Mouse (Mus musculus) hindbrain, embryonic 15.5 days (tissue): ENCODE results near the gene Swi5. TPM values are rescaled to one million over a fixed set of nuclear protein-coding genes. Genes with fewer than 3 reads are reported as not detected.

Source experiments
- ATAC-seq: fragments of 200-750 bp; cut with Nextera tagmentation; 2 replicates; pipeline ENCODE4 v1.8.0; 2017; ENCODE audit warnings: low read depth, moderate number of reproducible peaks, moderate TSS enrichment; ENCODE audit not compliant: low FRiP score
- H3K27ac ChIP-seq: fragments of 300-500 bp; sonication (generic); replicated peaks from 2 replicates; pipeline ENCODE4 v1.5.1; 2015; ENCODE audit warnings: mild to moderate bottlenecking, inconsistent platforms
- H3K27me3 ChIP-seq: fragments of 300-500 bp; sonication (generic); 2 replicates; pipeline ENCODE4 v1.6.1; 2015; ENCODE audit warnings: control low read depth, inconsistent platforms
- H3K36me3 ChIP-seq: fragments of 300-500 bp; sonication (generic); 2 replicates; pipeline ENCODE4 v1.6.1; 2015; ENCODE audit warnings: control low read depth, inconsistent platforms
- H3K4me1 ChIP-seq: fragments of 300-500 bp; sonication (generic); replicated peaks from 2 replicates; pipeline ENCODE4 v1.6.1; 2015; ENCODE audit warnings: control low read depth, inconsistent platforms
- H3K4me2 ChIP-seq: fragments of 300-500 bp; sonication (generic); 2 replicates; pipeline ENCODE4 v1.6.1; 2015; ENCODE audit warnings: moderate library complexity, mild to moderate bottlenecking, inconsistent platforms
- H3K4me3 ChIP-seq: fragments of 300-500 bp; sonication (generic); 2 replicates; pipeline ENCODE4 v1.5.1; 2015; ENCODE audit warnings: mild to moderate bottlenecking, inconsistent platforms
- H3K9ac ChIP-seq: fragments of 300-500 bp; sonication (generic); 2 replicates; pipeline ENCODE4 v1.6.1; 2015; ENCODE audit warnings: inconsistent platforms
- H3K9me3 ChIP-seq: fragments of 300-500 bp; sonication (generic); 2 replicates; pipeline ENCODE4 v1.6.1; 2016; ENCODE audit warnings: control low read depth, inconsistent platforms
- WGBS: fragments of 180-500 bp; shearing (Covaris S2); methylation state at CpG from one replicate; pipeline ENCODE4 v1.1.7; 2015; 5-methylcytosine and 5-hydroxymethylcytosine counted together
- polyA plus RNA-seq: library from polyadenylated mRNA; unstranded; fragments of >200 nt; fragmentation: Nextera tagmentation; extraction: Ambion mirVana; gene quantifications from 2 replicates; pipeline ENCODE4 v1.2.1, GENCODE M21; 2015

Swi5 gene
- polyA plus RNA-seq, 1 experiment from 2014 or later = 402 TPM

DNA sequence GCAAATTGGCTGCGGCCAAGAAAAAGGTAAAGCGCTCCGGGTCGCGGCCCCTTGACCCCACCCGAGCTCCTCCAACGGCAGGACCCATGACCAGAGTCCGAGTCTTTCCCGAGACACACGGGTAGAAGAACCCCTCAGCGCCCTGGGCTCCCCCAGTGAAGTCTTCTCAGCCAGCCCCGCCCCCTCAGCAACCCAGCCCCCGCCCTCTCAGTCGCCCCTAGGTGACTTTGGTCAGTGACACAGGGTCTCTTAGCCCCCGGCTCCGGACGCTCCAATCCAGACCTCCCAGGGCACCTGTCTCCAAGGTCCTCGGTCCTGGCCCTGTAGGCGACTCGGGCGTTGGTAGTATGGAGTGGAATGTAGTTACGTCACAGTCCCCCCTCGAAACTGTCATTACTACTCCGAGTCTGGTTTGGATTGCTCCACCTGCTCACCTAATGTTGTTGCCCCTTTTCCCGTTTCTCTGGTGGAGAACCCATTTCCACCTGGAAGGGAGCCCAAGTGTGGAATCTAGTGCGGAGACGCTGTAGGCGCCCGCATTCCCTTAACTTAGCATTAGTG is 576 bp upstream of the Swi5 start:
- Histone ChIP-seq H3K36me3 (peaks cover 10% of the 10 kb centered on the region), H3K4me2 (peak overlapping the region; percentile 67), H3K4me3 (peak overlapping the region; percentile 83), H3K27ac (peak overlapping the region; percentile 71), H3K9ac (peak overlapping the region; percentile 75), H3K27me3 (no peaks in the 10 kb centered on the region), H3K9me3 (no peaks in the 10 kb centered on the region), H3K4me1 (peaks cover 26% of the 10 kb centered on the region)
- ATAC-seq = peak; percentile 77
- WGBS = 2% methylated on average over 28 of the region's 29 CpGs

DNA sequence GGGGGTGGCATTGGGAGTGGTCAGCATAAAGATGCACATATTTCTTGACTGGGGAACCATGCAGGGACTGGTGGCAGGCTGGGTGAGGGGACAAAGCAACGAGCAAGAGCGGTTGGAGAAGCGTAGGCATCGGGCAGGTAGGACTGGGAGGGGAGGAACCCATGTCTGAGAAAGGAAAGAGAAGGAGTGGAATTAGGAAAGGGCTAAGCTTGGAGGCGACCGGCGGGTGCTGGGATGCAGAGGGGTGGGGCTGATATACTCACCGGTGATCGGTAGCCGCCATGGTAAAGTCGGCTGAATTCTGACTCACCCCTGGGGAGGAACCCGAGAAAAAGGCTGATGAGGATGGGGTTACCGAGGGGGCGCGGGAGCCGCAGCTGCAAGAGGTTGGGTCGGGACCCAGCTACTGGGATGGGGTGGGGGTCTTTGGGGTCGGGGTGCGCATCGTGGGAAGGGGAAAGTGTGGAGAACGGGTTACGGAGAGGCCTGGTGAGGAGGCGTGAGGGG is 488 bp downstream of the Swi5 start, which contains the start of gene Golga2:
TSS of gene Golga2 (plus strand) at position 51 of the 507 bp plus-strand sequence.
- H3K9ac ChIP-seq = peak within 1 kb of the TSS; percentile 90
- H3K27me3 ChIP-seq = no peaks in the 10 kb centered on the region
- H3K36me3 ChIP-seq = peaks cover 10% of the 10 kb centered on the region
- H3K4me3 ChIP-seq = peak within 1 kb of the TSS; percentile 83
- under 1% methylated on average over 23 of the region's 23 CpGs for WGBS
- no peak for ATAC-seq
- no peaks in the 10 kb centered on the region for H3K9me3 ChIP-seq
- peaks cover 26% of the 10 kb centered on the region for H3K4me1 ChIP-seq
- peak within 1 kb of the TSS; percentile 78 for H3K27ac ChIP-seq
- H3K4me2 ChIP-seq = peak within 1 kb of the TSS; percentile 89

DNA sequence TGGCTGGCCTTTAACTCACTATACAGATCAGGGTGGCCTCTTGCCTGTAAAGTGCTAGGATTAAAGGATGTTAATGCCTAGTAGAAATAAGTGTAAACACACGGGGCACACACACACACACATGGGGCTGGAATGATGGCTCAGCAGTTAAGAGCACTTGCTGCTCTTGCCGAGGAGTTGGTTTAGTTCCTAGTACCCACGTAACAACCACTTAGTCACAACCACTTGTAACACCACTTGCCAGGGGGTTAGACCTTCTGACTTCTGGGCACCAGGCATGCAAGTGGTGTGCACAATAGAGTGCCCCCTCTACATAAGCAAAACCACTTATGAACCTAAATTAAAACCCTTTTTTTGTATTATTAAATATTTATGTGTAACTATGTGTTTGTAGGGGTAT is 3.9 kb downstream of the Swi5 start:
- no peak for ATAC-seq
- WGBS = 92% methylated on average over 3 of the region's 3 CpGs
- no peak overlapping the region for H3K27ac ChIP-seq
- no peak overlapping the region for H3K4me3 ChIP-seq
- H3K4me2 ChIP-seq = no peak overlapping the region
- peaks cover 16% of the 10 kb centered on the region for H3K4me1 ChIP-seq
- H3K9ac ChIP-seq = no peak overlapping the region
- no peaks in the 10 kb centered on the region for H3K9me3 ChIP-seq
- peaks cover 39% of the 10 kb centered on the region for H3K36me3 ChIP-seq
- no peaks in the 10 kb centered on the region for H3K27me3 ChIP-seq

DNA sequence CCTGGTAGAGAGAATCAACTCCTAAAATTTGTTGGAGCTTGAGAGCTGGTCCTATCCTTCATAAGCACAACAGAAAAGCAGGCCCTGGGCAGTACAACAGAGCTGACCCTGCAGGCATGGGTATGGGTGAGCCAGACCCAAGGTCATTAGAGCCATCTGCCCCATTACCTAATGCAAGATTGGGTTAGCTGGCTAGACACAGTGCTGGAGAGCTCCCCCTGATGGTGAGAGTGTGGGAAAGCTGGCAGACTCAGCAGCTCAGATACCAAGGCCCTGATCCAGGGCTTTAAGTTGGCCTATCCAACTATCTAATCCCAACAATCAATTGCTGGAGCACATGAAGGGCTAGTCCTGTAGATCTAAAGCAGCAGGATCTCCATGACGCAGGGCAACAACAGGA is 5.1 kb downstream of the Swi5 start:
- H3K36me3 ChIP-seq = peaks cover 51% of the 10 kb centered on the region
- no peaks in the 10 kb centered on the region for H3K27me3 ChIP-seq
- peaks cover 12% of the 10 kb centered on the region for H3K4me1 ChIP-seq
- no peak for ATAC-seq
- no peak overlapping the region for H3K4me3 ChIP-seq
- 77% methylated on average over 1 of the region's 1 CpGs for WGBS
- H3K4me2 ChIP-seq = no peak overlapping the region
- no peak overlapping the region for H3K27ac ChIP-seq
- no peak overlapping the region for H3K9ac ChIP-seq
- H3K9me3 ChIP-seq = no peaks in the 10 kb centered on the region

DNA sequence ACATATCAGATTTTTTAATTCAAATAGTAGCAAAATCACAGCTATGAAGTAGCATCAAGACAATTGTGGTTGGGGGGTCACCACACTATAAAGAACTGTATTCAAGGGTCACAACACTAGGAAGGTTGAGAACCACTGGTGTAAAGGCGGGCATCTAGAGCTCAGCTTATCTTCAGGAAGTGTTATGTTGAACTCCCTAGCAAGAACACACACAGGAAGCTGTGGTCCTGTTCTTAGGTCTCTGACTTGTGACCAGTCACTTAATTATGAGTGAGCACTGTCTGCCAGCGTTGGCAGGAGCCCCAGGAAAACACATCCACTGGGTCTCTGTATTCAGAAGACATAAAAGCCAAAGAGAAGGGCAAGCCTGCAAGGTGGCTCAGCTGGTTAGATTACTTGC is 5.6 kb downstream of the Swi5 start:
- Histone ChIP-seq H3K9me3 (no peaks in the 10 kb centered on the region), H3K4me2 (no peak overlapping the region), H3K4me3 (no peak overlapping the region), H3K27ac (no peak overlapping the region), H3K27me3 (no peaks in the 10 kb centered on the region), H3K4me1 (peaks cover 11% of the 10 kb centered on the region), H3K9ac (no peak overlapping the region), H3K36me3 (peaks cover 56% of the 10 kb centered on the region)
- 98% methylated on average over 2 of the region's 2 CpGs for WGBS
- ATAC-seq = no peak

DNA sequence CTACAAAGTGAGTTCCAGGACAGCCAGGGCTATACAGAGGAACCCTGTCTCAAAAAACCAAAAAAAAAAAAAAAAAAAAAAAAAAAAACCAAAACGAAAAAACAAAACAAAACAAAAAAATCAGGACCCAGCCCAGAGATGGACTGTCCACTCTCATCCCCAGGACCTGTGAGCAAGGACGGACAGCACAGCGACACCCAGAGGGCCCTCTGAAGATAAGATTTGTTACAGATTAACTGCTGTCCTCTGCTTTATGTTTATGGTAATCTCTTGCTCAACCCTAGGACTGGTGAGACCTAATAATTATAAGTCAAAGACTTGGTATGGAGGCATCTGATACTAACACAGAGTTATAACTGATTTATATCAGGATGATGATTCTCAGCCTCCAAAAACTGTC is 12.1 kb downstream of the Swi5 start:
- Histone ChIP-seq H3K4me1 (no peaks in the 10 kb centered on the region), H3K9me3 (no peaks in the 10 kb centered on the region), H3K4me3 (no peak overlapping the region), H3K27ac (no peak overlapping the region), H3K36me3 (peaks cover 37% of the 10 kb centered on the region), H3K27me3 (no peaks in the 10 kb centered on the region), H3K9ac (no peak overlapping the region), H3K4me2 (no peak overlapping the region)
- WGBS = 79% methylated on average over 3 of the region's 3 CpGs
- ATAC-seq = no peak

DNA sequence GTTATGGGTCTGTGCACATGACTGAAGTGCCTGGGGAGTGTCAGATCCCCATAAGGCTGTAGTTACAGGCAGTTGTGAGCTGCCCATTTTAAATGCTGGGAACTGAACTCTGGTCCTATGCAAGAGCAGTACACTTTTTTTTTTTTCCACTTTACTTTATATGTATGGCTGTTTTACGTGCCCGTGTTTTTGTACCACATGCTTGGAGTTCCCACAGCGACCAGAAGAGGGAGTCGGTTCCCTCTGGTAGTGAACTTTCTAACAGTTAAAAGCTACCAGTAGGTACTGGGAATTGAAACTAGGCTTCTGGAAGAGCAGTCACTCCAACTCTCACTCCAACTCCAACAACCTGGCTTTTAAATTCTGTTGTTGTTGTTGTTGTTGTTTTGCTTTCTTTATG is 27.2 kb downstream of the Swi5 start:
- ATAC-seq = no peak
- peak overlapping the region; percentile 86; the same call in 1 of the 2 replicates for H3K4me2 ChIP-seq
- peaks cover 19% of the 10 kb centered on the region for H3K36me3 ChIP-seq
- 33% methylated on average over 4 of the region's 4 CpGs for WGBS
- no peak overlapping the region for H3K9ac ChIP-seq
- H3K9me3 ChIP-seq = no peaks in the 10 kb centered on the region
- H3K4me1 ChIP-seq = peaks cover 19% of the 10 kb centered on the region
- H3K4me3 ChIP-seq = peak overlapping the region; percentile 98; the same call in 1 of the 2 replicates
- no peaks in the 10 kb centered on the region for H3K27me3 ChIP-seq
- H3K27ac ChIP-seq = no peak overlapping the region

DNA sequence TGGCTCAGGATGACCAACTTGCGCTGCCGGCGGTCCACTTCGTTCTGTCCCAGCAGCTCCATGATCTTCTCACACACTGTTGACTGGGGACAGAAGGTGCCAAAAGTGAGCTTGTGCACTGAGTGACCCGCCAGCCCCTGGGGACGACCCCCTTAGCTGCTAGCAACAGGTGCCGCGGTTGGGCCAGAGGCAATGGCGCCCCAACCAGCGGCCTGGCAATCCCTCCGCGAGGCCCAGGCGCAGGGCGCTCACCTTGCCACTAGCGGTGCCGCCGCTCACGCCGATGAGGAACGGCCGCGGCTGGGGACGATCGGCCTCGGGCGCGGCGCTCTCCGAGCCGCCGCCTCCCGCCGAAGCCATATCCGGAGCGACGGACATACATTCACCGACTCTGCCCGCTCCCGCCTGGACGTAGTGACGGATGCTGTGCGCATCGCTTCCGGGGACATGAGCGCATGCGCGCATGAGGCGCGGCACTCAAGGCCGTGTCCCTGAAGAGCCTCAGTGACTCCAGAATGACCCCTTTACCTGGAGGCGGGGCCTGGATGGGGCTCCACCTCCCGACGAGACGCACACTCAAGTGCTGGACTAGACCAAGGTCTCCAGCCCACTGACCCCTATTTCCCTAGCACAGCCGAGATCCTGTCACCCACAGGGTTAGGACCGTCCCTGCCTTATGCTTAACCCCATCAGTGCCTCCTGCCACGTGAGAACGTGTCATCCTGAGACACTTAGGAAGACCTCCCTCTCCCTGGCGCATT is 28.0 kb downstream of the Swi5 start, which contains the start of gene Uck1:
TSS of gene Uck1 (minus strand) at position 503 of the 761 bp plus-strand sequence.
- peak within 1 kb of the TSS; percentile 79 for H3K27ac ChIP-seq
- 2% methylated on average over 58 of the region's 59 CpGs for WGBS
- peaks cover 19% of the 10 kb centered on the region for H3K36me3 ChIP-seq
- H3K9me3 ChIP-seq = no peaks in the 10 kb centered on the region
- H3K27me3 ChIP-seq = no peaks in the 10 kb centered on the region
- H3K4me3 ChIP-seq = peak within 1 kb of the TSS; percentile 98
- H3K4me2 ChIP-seq = peak within 1 kb of the TSS; percentile 86
- peak; percentile 95 for ATAC-seq
- peaks cover 19% of the 10 kb centered on the region for H3K4me1 ChIP-seq
- H3K9ac ChIP-seq = peak within 1 kb of the TSS; percentile 87

DNA sequence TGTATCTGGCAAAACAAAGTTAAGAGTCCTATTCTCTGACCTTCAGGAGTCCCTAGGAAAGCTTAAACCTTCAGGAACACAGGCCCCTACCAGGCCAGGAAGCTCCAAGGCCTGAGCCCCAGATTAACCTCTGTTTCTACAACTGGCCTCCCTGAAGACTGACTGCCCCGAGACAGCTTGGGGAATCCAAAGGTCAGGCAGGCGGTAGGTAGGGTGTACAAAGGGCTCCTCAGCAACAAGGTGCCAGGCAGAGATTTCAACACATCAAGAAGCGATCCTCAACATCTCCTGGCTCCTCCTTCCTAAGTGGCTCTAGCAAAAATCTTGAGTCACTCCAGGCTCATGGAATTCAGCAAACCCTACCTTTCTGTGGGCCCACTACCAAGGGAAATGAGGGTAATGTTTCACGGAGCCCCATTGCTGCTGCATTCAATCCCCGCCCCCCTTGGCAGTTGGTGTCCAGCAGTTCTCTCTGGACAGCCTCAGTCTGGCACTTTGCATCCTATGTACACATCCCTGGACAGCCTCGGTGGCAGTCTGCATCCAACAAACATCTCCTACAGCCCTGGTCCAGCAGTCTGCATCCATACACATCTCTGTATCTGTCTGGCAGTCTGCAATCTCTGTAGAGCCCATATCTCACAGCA is 28.9 kb downstream of the Swi5 start:
- no peak overlapping the region for H3K27ac ChIP-seq

DNA sequence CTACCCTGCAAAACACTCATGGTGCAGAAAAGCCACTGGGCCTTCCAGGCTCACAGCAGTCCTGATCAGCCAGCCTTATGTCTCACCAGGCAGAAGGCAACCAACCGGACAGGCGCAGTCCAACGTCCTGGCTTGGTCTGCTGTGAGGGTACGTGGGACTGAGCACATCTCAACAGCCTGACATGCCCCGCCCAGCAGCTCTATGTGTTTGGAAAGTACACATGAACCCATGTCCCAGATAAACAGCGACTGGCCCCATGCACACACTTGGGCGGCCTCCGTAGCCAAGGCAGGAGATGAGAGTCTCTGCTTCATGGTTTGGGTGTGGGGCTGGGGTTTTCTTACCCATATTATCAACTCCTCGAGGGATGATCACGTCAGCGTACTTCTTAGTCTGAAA is 31.6 kb downstream of the Swi5 start:
- ATAC-seq = no peak
- 92% methylated on average over 11 of the region's 11 CpGs for WGBS
- no peak overlapping the region for H3K9ac ChIP-seq
- no peaks in the 10 kb centered on the region for H3K9me3 ChIP-seq
- peaks cover 49% of the 10 kb centered on the region for H3K36me3 ChIP-seq
- no peak overlapping the region for H3K27ac ChIP-seq
- no peak overlapping the region for H3K4me2 ChIP-seq
- H3K4me3 ChIP-seq = no peak overlapping the region
- no peaks in the 10 kb centered on the region for H3K27me3 ChIP-seq
- H3K4me1 ChIP-seq = peaks cover 19% of the 10 kb centered on the region

More for the DNA sequence above, 28.9 kb downstream of the Swi5 start:
- Histone ChIP-seq H3K4me2 (peak overlapping the region; percentile 86), H3K27me3 (no peaks in the 10 kb centered on the region), H3K9me3 (no peaks in the 10 kb centered on the region), H3K36me3 (peaks cover 27% of the 10 kb centered on the region), H3K4me1 (peaks cover 19% of the 10 kb centered on the region), H3K4me3 (peak overlapping the region; percentile 98), H3K9ac (peak overlapping the region; percentile 87)
- ATAC-seq = no peak
- 64% methylated on average over 6 of the region's 6 CpGs for WGBS

DNA sequence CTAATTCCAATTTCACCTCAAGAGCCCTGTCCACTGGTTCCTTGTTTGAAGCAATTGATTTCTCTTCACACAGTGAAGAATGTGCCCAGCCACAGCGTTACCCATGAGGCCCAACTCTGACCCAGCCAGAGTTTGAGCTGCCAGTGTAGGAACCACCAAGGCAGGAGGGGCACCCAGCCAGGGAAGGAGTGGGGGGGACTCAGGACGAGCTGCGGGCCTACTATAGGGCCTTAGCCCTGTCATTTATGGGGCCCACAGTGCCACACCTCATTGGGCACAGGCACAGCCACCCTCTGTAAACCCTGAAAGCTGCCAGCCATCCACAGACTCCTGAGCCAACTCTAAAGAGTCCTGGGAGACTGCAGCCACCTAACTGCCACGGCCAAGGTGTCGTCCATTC is 33.3 kb downstream of the Swi5 start:
- Histone ChIP-seq H3K36me3 (peaks cover 55% of the 10 kb centered on the region), H3K4me3 (no peak overlapping the region), H3K9me3 (no peaks in the 10 kb centered on the region), H3K27ac (no peak overlapping the region), H3K27me3 (no peaks in the 10 kb centered on the region), H3K4me1 (peaks cover 13% of the 10 kb centered on the region), H3K4me2 (no peak overlapping the region), H3K9ac (no peak overlapping the region)
- WGBS = 91% methylated on average over 5 of the region's 5 CpGs
- no peak for ATAC-seq

DNA sequence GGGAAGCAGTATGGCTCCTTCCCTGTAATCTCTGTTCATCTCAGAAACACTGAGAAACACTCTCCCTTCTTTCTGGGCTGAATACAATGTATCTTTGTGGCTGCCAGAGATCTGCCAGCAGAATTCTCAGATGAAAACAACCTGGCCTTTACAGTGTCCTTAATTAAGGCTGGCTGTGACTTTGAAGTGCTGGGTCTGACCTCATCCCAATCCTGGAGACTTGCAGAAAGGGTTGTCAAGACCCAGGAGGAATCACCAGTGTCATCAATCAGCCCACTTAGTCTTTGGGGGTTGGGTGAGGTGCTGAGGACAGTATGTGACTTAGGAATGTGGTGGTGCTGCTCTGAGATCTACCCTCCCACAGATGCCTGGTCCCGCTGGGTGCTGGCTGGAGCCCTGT is 34.5 kb downstream of the Swi5 start:
- ATAC-seq = no peak
- H3K4me2 ChIP-seq = no peak overlapping the region
- no peaks in the 10 kb centered on the region for H3K9me3 ChIP-seq
- peaks cover 2% of the 10 kb centered on the region; the same call in 1 of the 2 replicates for H3K4me1 ChIP-seq
- WGBS = 100% methylated on average over 1 of the region's 1 CpGs
- H3K36me3 ChIP-seq = peaks cover 59% of the 10 kb centered on the region
- no peak overlapping the region for H3K9ac ChIP-seq
- H3K4me3 ChIP-seq = no peak overlapping the region
- H3K27me3 ChIP-seq = no peaks in the 10 kb centered on the region
- H3K27ac ChIP-seq = no peak overlapping the region
